Mouse (Mus musculus) brain, adult 2 months (tissue): ENCODE results near the gene B3galt1.

Source experiments
- DNase-seq: peaks from one replicate; pipeline ENCODE4 v3.0.0; 2011; ENCODE audit warnings: low read depth, low spot score

Gene B3galt1

GRCm38 (mm10) chr2:67903769-67904168, 338.1 kb downstream of the B3galt1 start:
- DNase-seq: no peak

GRCm38 (mm10) chr2:67931994-67932393, 366.3 kb downstream of the B3galt1 start:
- no peak for DNase-seq

GRCm38 (mm10) chr2:67948408-67948807, 382.7 kb downstream of the B3galt1 start:
- no peak for DNase-seq

GRCm38 (mm10) chr2:67956182-67956581, 390.5 kb downstream of the B3galt1 start:
- DNase-seq: no peak

- no peak for DNase-seq
Measured at GRCm38 (mm10) chr2:67957561-67957960, 391.9 kb downstream of the B3galt1 start.

- no peak for DNase-seq
Measured at GRCm38 (mm10) chr2:67960711-67961110, 395.0 kb downstream of the B3galt1 start.

- DNase-seq: no peak
Measured at GRCm38 (mm10) chr2:67968812-67969211, 403.1 kb downstream of the B3galt1 start.

GRCm38 (mm10) chr2:67971091-67971490, 405.4 kb downstream of the B3galt1 start:
- DNase-seq: peak; percentile 63

- DNase-seq: peak; percentile 78
Measured at GRCm38 (mm10) chr2:67971576-67971975, 405.9 kb downstream of the B3galt1 start.

GRCm38 (mm10) chr2:67975764-67976163, 410.1 kb downstream of the B3galt1 start:
- no peak for DNase-seq

- peak; percentile 78 for DNase-seq
Measured at GRCm38 (mm10) chr2:67976488-67976887, 410.8 kb downstream of the B3galt1 start.

- DNase-seq: no peak
Measured at GRCm38 (mm10) chr2:67977620-67978262, 412.1 kb downstream of the B3galt1 start.

GRCm38 (mm10) chr2:67983563-67983962, 417.9 kb downstream of the B3galt1 start:
- DNase-seq: no peak

GRCm38 (mm10) chr2:67985133-67985532, 419.5 kb downstream of the B3galt1 start:
- DNase-seq: no peak

GRCm38 (mm10) chr2:67993421-67993820, 427.8 kb downstream of the B3galt1 start:
- DNase-seq: no peak

- peak; percentile 59 for DNase-seq
Measured at GRCm38 (mm10) chr2:68003091-68003490, 437.4 kb downstream of the B3galt1 start.

GRCm38 (mm10) chr2:68005210-68005609, 439.5 kb downstream of the B3galt1 start:
- DNase-seq: no peak

- peak; percentile 87 for DNase-seq
Measured at GRCm38 (mm10) chr2:68005711-68006110, 440.0 kb downstream of the B3galt1 start.

- peak; percentile 28 for DNase-seq
Measured at GRCm38 (mm10) chr2:68011336-68011735, 445.7 kb downstream of the B3galt1 start.

GRCm38 (mm10) chr2:68020251-68020680, 454.6 kb downstream of the B3galt1 start:
- peak; percentile 86 for DNase-seq

- DNase-seq: no peak
Measured at GRCm38 (mm10) chr2:68021541-68022152, 456.0 kb downstream of the B3galt1 start.

- DNase-seq: no peak
Measured at GRCm38 (mm10) chr2:68028811-68029210, 463.1 kb downstream of the B3galt1 start.

GRCm38 (mm10) chr2:68034711-68035110, 469.0 kb downstream of the B3galt1 start:
- DNase-seq: peak; percentile 87
